Mouse (Mus musculus) layer of hippocampus, adult 8-10 months (tissue): ENCODE measurements around the gene Zfhx3. TPM values are rescaled to one million over a fixed set of nuclear protein-coding genes. Genes with fewer than 3 reads are reported as not detected.
A peak's percentile ranks its signal among the peaks of the same experiment; 100 is the strongest.

ENCODE experiments used
- DNase-seq, 2 experiments: peaks; one replicate each; pipeline ENCODE4 v3.0.0; 2022; ENCODE audit warnings: low spot score in 2 of 2
- total RNA-seq, 4 experiments: library from RNA; stranded (reverse); gene quantifications; 2 replicates each; pipeline ENCODE4 v1.2.4; 2022

Gene Zfhx3
- total RNA-seq, 4 experiments from 2014 or later = 4.5 to 7.6 (median 6.7) TPM

GRCm38 (mm10) chr8:108437316-108437830 is 494.9 kb downstream of the Zfhx3 start:
- no peak for DNase-seq

DNA sequence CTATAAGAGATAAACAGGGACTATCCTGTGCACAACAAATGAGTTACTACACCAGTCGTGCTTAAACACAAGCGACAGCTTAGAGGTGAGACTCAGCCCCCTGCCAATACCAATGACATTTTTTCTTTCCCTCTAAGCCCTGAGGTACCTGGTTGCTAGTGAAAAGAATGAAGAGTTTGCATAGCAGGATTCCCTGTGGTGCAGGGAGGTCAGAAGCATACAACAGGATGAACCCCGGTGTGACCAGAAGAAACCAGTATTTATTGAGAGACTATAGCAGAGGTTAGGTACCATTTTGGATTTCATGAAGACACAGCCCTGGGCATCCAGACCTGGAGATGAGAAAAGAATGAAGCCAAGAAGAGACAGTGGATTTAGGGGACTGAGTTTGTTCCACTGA is 498.0 kb downstream of the Zfhx3 start:
- DNase-seq = no peak

DNA sequence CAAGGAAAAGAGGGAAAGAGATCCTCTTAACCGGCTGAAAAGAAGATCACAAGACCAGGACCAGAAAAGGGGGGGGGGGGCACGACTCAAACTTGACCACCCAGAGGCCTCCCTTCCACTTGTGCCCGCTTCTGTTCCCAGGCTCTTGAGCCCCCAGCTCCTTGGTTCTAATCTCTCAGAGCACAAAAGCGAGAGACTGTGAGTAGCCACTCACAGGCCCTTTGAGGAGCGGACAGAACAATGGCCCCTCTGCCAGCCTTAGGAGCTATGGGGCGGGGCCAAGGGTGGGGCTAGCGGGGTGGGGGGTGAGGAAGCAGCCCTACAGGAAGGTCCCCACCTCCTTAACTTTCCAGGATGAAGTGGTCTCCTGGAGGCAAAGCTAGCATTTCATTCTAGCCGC is 508.4 kb downstream of the Zfhx3 start:
- no peak for DNase-seq

GRCm38 (mm10) chr8:108454561-108455311 is 512.3 kb downstream of the Zfhx3 start:
- peak; percentile 43 to 51 for DNase-seq

DNA sequence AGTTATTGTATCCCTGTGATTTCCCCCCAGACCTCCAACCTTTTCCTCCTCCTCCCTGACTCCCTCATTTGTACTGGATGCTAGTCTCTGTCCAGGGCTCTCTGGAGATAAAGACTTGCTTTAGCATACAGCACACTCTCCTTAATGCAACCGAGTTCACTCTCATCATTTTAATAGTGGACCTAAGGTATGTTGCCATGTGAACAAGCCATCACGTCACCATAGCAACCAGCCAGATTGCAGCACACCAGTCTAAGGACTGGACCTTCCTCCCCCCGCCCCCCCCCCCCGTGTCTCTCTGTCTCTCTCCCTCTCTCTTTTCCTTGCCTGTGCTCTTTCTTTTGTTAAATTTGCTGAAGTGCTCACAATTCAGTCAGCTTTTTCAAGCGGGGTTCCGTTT is 524.2 kb downstream of the Zfhx3 start:
- no peak for DNase-seq

DNA sequence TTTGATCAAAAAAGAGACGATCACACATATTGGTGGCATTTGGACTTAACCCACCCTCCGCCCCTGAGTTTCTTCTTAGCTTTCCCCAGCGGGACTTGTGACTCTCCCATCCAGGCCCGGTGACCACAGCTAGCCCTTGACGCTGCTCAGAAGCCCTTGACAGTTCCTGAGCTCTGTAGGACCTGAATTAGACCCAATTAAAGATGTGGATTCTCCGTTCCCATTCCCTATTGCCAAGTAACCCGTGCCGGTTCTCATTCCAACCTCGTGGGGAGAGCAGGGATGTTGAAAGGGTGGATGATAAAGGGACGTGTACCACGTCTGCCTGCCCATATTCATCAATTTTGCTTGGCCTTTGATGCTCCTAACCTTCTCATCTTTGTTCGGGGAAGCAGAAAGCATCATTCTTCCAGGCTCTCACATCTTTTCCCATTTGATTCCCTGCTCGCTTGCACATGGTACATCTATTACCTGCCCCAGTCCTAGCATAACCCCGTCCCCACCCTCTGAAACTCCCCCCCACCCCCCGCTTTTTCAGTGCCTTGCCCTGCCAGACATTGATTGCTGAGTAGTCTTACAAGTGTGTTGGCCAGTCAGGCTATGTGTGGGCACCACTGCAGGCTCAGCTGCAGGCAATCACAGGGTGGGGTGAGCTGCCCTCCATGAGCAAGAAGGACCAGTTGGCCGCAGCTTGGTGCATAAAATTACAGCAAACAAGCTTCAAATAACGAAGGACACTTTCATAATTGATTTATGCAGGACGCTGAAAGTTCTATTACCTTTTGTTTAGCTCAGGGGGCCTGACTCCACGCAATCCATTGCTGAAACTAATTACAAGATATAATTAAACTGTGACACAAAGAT is 525.0 kb downstream of the Zfhx3 start:
- DNase-seq = no peak

DNA sequence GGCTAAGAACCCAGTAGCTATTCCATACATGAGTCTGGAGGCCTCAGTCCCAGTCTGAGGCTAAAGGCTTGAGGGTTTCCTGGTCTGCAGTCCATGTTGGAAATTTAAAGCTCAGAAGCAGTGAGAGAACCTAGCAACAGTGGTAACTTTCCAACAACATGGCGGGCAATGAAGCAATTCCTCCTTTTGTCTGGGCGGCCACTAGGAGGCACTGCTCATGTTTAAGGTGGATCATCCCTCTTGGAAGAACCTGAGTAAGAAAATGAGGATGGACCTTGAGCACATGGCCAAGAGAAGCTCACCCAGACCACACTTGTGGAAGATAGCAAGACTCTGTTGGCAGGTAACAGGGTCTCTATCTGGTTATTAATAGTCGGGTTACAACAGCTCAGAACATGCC is 527.8 kb downstream of the Zfhx3 start:
- no peak for DNase-seq

- no peak for DNase-seq
These were observed 532.1 kb downstream of the Zfhx3 start for GRCm38 (mm10) chr8:108474556-108474955.

DNA sequence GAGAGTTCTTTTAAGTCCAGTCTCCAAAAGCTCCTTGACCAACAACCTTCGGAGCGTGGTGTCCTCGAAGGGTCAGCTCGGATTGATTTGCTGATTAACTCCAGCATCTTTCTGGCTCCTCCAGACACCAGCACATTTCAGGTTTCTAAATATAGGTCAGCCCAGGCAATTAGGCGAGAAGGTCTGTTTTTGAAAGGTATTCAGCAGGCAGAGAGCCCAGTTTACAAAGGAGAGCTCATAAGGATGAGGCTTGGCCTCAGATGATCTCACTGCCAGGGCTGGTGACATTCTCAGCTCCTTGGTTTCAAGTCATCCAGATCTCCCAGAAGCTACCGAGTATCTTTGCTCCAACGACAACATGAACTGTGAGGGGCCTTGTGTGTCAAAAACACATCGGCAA is 535.7 kb downstream of the Zfhx3 start:
- DNase-seq = no peak

DNA sequence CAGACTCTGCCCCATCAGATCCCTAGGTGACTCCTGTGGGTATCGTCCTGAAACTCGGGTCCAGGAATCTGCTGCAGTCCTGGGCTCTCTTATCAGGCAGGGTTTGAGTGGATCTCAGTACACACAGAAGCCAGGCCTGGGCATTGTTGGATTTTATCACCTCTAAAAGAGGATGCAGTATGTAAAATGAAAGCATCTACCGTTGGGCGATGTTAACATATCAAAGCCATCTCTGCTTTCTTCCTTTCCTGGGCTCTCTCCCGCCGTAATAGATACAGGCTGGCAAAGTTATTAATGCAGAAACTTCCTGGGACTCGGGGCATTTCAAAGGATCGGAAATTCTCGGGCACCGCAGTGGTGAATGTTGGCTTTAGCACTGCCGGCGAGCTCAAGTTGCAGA is 537.7 kb downstream of the Zfhx3 start:
- DNase-seq = no peak

DNA sequence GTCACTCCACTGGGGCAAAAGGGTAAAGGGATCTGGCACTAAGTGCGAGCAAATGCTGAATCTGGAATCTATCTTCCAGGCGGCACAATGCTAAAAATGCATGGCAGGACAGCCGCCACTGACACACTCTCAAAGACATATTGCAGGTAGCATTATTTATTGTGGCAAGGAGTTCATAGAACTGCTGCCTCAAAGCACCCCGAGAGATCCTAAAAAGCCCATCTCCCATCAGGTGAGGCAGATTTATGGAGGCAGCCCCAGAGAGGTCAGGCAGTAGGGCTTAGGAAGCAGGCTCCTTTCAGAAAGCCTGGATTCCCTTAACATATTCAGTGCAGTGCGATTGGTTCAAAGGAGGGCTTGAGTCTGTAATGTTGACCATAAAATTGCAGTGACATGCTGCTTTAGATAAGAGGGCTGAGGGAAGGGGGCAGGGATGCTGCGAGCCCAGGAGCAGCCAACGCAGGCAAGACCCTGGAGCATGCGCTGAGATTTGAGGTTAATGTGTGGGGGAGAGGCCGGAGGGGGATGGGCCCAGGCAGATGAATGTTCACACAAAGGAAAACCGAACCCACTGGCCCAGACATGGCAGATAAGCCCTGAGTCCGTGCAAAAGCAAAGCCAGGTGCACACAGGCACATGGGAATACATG is 538.8 kb downstream of the Zfhx3 start:
- no peak for DNase-seq

- DNase-seq = no peak
These were observed 553.7 kb downstream of the Zfhx3 start for GRCm38 (mm10) chr8:108496101-108496500.

DNA sequence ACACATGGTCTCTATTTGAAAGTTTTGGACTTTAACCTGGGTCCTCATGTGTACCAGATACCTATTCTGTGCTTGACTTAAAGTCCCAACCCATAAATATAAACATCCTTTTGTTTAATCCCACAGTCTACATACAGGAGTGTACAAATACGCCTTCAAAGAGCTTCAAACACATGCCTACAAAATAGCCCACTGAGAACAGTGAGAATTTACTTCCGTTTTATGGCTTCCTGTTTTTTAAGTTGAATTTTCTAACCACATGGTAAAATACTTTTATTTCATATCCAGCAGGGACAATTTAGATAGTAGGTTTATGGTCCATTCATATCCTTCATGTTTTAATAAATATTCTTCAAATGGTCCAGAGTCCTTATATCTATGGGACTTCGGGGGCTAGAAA is 564.3 kb downstream of the Zfhx3 start:
- DNase-seq = no peak

DNA sequence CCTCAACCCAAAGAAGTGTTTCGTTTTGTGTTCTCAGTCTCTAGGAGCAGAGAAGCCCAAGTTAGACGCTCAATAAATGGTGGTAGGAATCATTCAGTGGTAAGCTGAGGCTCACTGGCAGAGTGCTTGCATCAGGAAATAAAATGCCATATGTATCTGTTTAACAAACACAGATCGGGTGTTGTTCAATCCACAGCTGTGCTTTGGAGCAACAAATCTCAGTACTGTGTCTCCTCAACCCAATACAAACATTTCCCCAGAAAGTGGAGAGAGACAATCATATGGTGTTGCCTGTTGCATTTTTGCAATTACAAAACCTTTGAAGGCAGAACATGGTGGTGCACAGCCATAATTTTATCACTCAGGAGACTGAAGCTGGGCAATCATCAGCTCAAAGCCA is 565.3 kb downstream of the Zfhx3 start:
- DNase-seq = no peak

DNA sequence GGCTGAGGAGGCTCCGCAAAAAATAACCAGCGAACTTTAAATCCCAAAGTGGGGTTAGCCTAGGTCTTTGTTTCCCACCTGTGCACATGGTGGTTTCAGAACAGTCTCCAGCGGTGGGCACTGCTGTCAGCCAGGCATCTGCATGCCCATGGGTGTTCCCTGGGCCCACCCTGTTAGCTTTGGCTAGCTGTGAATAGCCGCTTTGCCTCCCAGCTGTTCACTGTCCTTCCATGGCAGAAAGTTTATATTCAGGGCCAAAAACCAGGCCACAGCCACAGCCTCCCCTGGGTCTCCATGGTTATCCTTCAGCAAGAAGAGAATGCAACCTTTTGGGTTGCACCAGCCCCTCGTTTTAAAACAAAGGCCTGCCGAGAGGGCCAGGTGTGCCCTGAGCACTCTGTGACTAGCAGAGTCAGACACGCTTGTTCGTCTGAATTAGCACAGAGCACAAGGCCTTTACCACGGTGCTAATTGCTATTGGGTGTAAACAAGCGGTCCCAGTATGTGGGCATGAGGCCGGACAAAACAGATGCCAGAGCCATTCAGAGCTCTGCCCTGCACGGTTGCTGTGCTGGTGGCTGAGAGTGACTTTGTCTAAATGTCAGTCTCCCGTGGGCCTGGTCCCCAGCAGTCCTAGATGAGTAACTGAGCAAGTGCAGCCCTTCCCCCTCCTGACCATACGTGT is 568.3 kb downstream of the Zfhx3 start:
- no peak for DNase-seq

- DNase-seq = no peak
These were observed 575.7 kb downstream of the Zfhx3 start for GRCm38 (mm10) chr8:108518116-108518515.

- DNase-seq = no peak
These were observed 579.6 kb downstream of the Zfhx3 start for GRCm38 (mm10) chr8:108522050-108522449.

DNA sequence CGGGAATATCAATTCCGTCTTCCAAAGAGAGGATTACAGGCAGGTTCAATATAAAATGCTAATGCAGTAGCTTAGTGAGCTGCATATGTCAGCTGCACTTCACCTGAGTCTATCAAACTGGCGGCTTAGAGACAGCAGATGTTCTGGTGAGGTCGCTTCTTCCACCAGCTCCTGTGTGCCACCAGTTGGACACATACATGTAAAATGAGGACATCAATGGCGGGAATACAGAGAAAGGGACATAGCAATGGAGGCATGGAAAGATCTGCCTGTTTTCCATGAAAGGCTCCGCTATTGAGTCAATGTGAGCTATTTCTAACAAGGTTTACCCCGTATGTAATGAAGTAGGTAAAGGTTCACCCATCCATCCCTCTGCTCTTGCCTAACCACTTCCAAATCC is 587.0 kb downstream of the Zfhx3 start:
- DNase-seq = no peak

DNA sequence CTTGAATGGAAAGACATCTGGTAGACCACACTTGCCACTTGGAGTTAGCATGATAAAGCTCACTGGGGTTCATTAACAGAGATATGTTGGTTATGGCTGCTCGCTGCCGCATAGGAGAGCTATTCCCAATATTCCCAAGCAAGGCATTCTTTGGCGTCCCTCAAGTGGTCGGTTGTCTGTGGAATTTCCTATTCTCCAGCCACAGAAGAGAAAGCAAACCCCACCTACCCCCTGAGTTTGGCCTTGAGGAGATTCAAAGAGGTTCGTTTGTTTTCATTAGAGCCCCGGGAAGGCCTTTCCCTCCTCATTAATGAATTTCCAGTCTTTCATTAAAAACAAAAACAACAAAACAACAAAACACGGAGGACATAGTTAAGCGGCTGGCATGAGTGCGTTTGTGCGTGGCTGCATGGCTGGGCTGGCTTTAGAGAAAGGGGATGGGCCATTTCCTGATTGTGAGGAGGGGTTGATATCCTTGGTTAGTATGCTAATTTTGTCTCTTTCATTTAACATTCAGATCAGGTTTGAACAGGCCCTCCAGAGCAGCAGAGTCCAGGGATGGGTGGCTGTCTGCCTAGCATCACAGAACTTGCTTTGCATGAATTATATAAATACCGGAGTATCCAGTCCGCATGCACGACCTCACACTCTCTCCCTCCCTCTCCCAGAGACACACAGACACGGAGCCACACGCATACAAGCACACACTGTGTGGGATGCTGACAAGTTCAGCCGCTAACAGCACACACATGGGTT is 592.9 kb downstream of the Zfhx3 start:
- DNase-seq = no peak

DNA sequence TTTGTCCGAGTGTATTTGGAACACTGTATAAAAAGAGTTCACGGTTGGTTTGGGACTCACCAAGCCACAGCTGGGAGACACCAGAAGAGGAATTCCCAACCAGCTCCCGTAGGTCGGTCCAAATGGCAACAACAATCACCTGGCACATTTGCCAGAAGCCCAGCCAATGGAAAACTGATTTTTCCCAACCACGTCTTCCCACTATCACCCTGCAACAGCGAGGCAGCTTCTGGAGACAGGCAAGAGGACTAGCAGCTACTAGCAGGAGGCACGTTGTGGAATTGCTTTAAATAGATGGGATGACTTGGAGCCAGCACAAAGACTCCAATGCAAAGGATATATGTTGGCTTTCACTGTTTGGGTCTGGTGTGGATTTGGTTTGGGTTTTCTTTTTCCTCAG is 593.7 kb downstream of the Zfhx3 start:
- no peak for DNase-seq

DNA sequence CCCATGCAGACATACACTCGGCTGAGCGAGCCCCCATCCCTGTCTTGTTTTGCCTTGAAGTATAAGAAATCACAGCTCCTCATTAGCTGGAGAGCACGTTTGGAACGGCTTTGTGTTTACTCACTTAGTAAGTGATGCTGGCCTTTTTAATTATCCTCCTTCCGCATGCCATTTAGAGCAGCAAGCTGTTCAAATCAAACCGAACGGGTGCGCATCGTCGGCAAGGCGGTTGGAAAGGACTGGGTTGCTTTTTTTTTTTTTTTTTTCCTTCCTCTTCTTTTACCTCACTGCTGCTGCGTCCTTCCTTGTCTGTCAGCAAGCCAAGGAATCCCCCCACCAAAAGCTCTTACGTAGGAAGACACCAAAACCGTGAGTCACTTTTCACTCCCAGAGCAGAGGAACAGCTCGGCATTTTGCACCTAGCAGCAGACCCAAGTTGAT is 594.5 kb downstream of the Zfhx3 start:
- peak; percentile 8 to 21 for DNase-seq
